Mouse (Mus musculus) frontal cortex, postnatal 10 days (tissue): ENCODE data around the gene Vps53.
A peak's percentile ranks its signal among the peaks of the same experiment; 100 is the strongest.

Source experiments
- DNase-seq, 2 experiments: peaks; one replicate each; pipeline ENCODE4 v3.0.0; 2022; ENCODE audit warnings: low spot score in 2 of 2, mixed read lengths in 1 of 2

The Vps53 gene

GRCm38 (mm10) chr11:76167079-76167765, 12.2 kb downstream of the Vps53 start:
- DNase-seq = peak; percentile 25 to 61

- no peak for DNase-seq
Measured at GRCm38 (mm10) chr11:76166657-76167056, 12.8 kb downstream of the Vps53 start.

- no peak for DNase-seq
Measured at GRCm38 (mm10) chr11:76160251-76160650, 19.2 kb downstream of the Vps53 start.

- DNase-seq = no peak
Measured at GRCm38 (mm10) chr11:76158375-76158774, 21.1 kb downstream of the Vps53 start.

- no peak for DNase-seq
Measured at GRCm38 (mm10) chr11:76154861-76155260, 24.6 kb downstream of the Vps53 start.

GRCm38 (mm10) chr11:76154200-76154599, 25.2 kb downstream of the Vps53 start:
- DNase-seq = no peak

GRCm38 (mm10) chr11:76153236-76153951, 26.1 kb downstream of the Vps53 start:
- DNase-seq = no peak

GRCm38 (mm10) chr11:76150980-76151379, 28.5 kb downstream of the Vps53 start:
- DNase-seq = no peak

GRCm38 (mm10) chr11:76148055-76149008, 31.1 kb downstream of the Vps53 start:
- no peak for DNase-seq

- DNase-seq = no peak
Measured at GRCm38 (mm10) chr11:76146187-76147010, 33.0 kb downstream of the Vps53 start.

- DNase-seq = no peak
Measured at GRCm38 (mm10) chr11:76145169-76145568, 34.3 kb downstream of the Vps53 start.

- DNase-seq = no peak
Measured at GRCm38 (mm10) chr11:76144386-76144785, 35.1 kb downstream of the Vps53 start.

GRCm38 (mm10) chr11:76137996-76138395, 41.5 kb downstream of the Vps53 start:
- DNase-seq = no peak

- DNase-seq = no peak
Measured at GRCm38 (mm10) chr11:76135641-76136437, 43.6 kb downstream of the Vps53 start.

GRCm38 (mm10) chr11:76130859-76131258, 48.6 kb downstream of the Vps53 start:
- no peak for DNase-seq

GRCm38 (mm10) chr11:76125386-76125785, 54.1 kb downstream of the Vps53 start:
- no peak for DNase-seq

GRCm38 (mm10) chr11:76123517-76123916, 55.9 kb downstream of the Vps53 start:
- no peak for DNase-seq

- DNase-seq = no peak
Measured at GRCm38 (mm10) chr11:76122571-76122970, 56.9 kb downstream of the Vps53 start.

- DNase-seq = no peak
Measured at GRCm38 (mm10) chr11:76121086-76121485, 58.4 kb downstream of the Vps53 start.

GRCm38 (mm10) chr11:76120407-76120901, 59.0 kb downstream of the Vps53 start:
- no peak for DNase-seq
